Mouse (Mus musculus): ENCODE data around the gene Smim9.

- TF ChIP-seq CTCF (IDR thresholded peaks at IDR 0.05; ENCODE audit: low read depth): no peak
- TF ChIP-seq EP300 (IDR thresholded peaks at IDR 0.05; ENCODE audit: low read depth): no peak
Observed at GRCm38 (mm10) chrX:75150304-75150703, 13.3 kb downstream of the Smim9 start.
